Mouse (Mus musculus) embryonic facial prominence, embryonic 14.5 days (tissue): ENCODE measurements around the gene Per1. TPM values are rescaled to one million over a fixed set of nuclear protein-coding genes. Genes with fewer than 3 reads are reported as not detected.

Source experiments
- ATAC-seq: fragments of 200-750 bp; cut with Nextera tagmentation; 2 replicates; pipeline ENCODE4 v1.8.0; 2017; ENCODE audit warnings: low read depth, moderate number of reproducible peaks, moderate TSS enrichment
- DNase-seq: peaks from one replicate; pipeline ENCODE4 v3.0.0-alpha.2; 2015; ENCODE audit warnings: low spot score
- H3K27ac ChIP-seq: fragments of 300-500 bp; sonication (generic); replicated peaks from 2 replicates; pipeline ENCODE4 v1.5.1; 2014; ENCODE audit warnings: low read depth, mild to moderate bottlenecking, low read length, moderate library complexity
- H3K27me3 ChIP-seq: fragments of 300-500 bp; sonication (generic); replicated peaks from 2 replicates; pipeline ENCODE4 v1.6.1; 2014; ENCODE audit warnings: low read length; ENCODE audit not compliant: control insufficient read depth, insufficient read depth
- H3K36me3 ChIP-seq: fragments of 300-500 bp; sonication (generic); 2 replicates; pipeline ENCODE4 v1.6.1; 2014; ENCODE audit warnings: low read length, mixed read lengths; ENCODE audit not compliant: control insufficient read depth, insufficient read depth
- H3K4me1 ChIP-seq: fragments of 300-500 bp; sonication (generic); 2 replicates; pipeline ENCODE4 v1.6.1; 2014; ENCODE audit warnings: antibody characterized with exemption, low read length; ENCODE audit not compliant: control insufficient read depth, insufficient read depth
- H3K4me2 ChIP-seq: fragments of 300-500 bp; sonication (generic); 2 replicates; pipeline ENCODE4 v1.6.1; 2014; ENCODE audit warnings: low read depth, mild to moderate bottlenecking, low read length, moderate library complexity, mixed read lengths
- H3K4me3 ChIP-seq: fragments of 300-500 bp; sonication (generic); 2 replicates; pipeline ENCODE4 v1.5.1; 2014; ENCODE audit warnings: low read depth, mild to moderate bottlenecking, low read length
- H3K9ac ChIP-seq: fragments of 300-500 bp; sonication (generic); 2 replicates; pipeline ENCODE4 v1.6.1; 2014; ENCODE audit warnings: low read depth, mild to moderate bottlenecking, low read length, moderate library complexity, mixed read lengths
- H3K9me3 ChIP-seq: fragments of 300-500 bp; sonication (generic); 2 replicates; pipeline ENCODE4 v1.6.1; 2016; ENCODE audit warnings: low read length; ENCODE audit not compliant: control insufficient read depth
- WGBS: fragments of 180-500 bp; shearing (Covaris S2); extraction: QIAGEN DNeasy Blood & Tissue Kit; methylation state at CpG from one replicate; pipeline ENCODE4 v1.1.7; 2014; 5-methylcytosine and 5-hydroxymethylcytosine counted together
- polyA plus RNA-seq: library from polyadenylated mRNA; unstranded; fragments of >200 nt; fragmentation: Nextera tagmentation; extraction: Ambion mirVana; gene quantifications from 2 replicates; pipeline ENCODE4 v1.2.1, GENCODE M21; 2014

The Per1 gene
- polyA plus RNA-seq, 1 experiment from 2014 or later: 28.2 TPM

- peaks cover 55% of the 10 kb centered on the region for H3K36me3 ChIP-seq
- 76% methylated on average over 12 of the region's 13 CpGs for WGBS
- H3K27ac ChIP-seq: 0 out of 2 replicates have a peak overlapping the region, but pooled peaks have one; percentile 35
- H3K4me3 ChIP-seq: no peak overlapping the region
- H3K4me1 ChIP-seq: peaks cover 10% of the 10 kb centered on the region; the same call in 1 of the 2 replicates
- ATAC-seq (no peak), DNase-seq (no peak)
- no peaks in the 10 kb centered on the region for H3K27me3 ChIP-seq
- H3K4me2 ChIP-seq: no peak overlapping the region
- H3K9ac ChIP-seq: no peak overlapping the region
- no peaks in the 10 kb centered on the region for H3K9me3 ChIP-seq
These were observed 14.2 kb downstream of the Per1 start for GRCm38 (mm10) chr11:69109032-69109900.

- H3K4me3 ChIP-seq: peak overlapping the region; percentile 47
- peak overlapping the region; percentile 54 for H3K4me2 ChIP-seq
- no peaks in the 10 kb centered on the region for H3K9me3 ChIP-seq
- peak; percentile 84 for ATAC-seq
- peak overlapping the region; percentile 61 for H3K9ac ChIP-seq
- 2% methylated on average over 30 of the region's 30 CpGs for WGBS
- H3K4me1 ChIP-seq: peaks cover 10% of the 10 kb centered on the region; the same call in 1 of the 2 replicates
- peak; percentile 92 for DNase-seq
- peaks cover 43% of the 10 kb centered on the region for H3K36me3 ChIP-seq
- H3K27ac ChIP-seq: peak overlapping the region; percentile 35; the same call in 1 of the 2 replicates
- H3K27me3 ChIP-seq: no peaks in the 10 kb centered on the region
These were observed 15.5 kb downstream of the Per1 start for GRCm38 (mm10) chr11:69110319-69111046.

GRCm38 (mm10) chr11:69111051-69111810, 16.2 kb downstream of the Per1 start:
- Histone ChIP-seq H3K4me2 (peak overlapping the region; percentile 54), H3K9me3 (no peaks in the 10 kb centered on the region), H3K36me3 (peaks cover 35% of the 10 kb centered on the region), H3K27me3 (no peaks in the 10 kb centered on the region), H3K9ac (peak overlapping the region; percentile 61), H3K4me3 (peak overlapping the region; percentile 47), H3K4me1 (peaks cover 10% of the 10 kb centered on the region; the same call in 1 of the 2 replicates), H3K27ac (peak overlapping the region; percentile 12; the same call in 1 of the 2 replicates)
- DNase-seq: no peak
- ATAC-seq: 0 out of 2 replicates have a peak, but pooled peaks have one; percentile 10
- WGBS: 3% methylated on average over 21 of the region's 21 CpGs

GRCm38 (mm10) chr11:69111865-69112264, 16.8 kb downstream of the Per1 start:
- DNase-seq (no peak), ATAC-seq (no peak)
- WGBS: 57% methylated on average over 4 of the region's 4 CpGs
- H3K4me3 ChIP-seq: no peak overlapping the region; the same call in 1 of the 2 replicates
- peaks cover 29% of the 10 kb centered on the region for H3K36me3 ChIP-seq
- H3K4me1 ChIP-seq: peaks cover 10% of the 10 kb centered on the region; the same call in 1 of the 2 replicates
- no peak overlapping the region for H3K27ac ChIP-seq
- no peak overlapping the region for H3K9ac ChIP-seq
- H3K4me2 ChIP-seq: peak overlapping the region; percentile 54
- H3K27me3 ChIP-seq: no peaks in the 10 kb centered on the region
- H3K9me3 ChIP-seq: no peaks in the 10 kb centered on the region

- H3K9me3 ChIP-seq: no peaks in the 10 kb centered on the region
- H3K9ac ChIP-seq: no peak overlapping the region
- peaks cover 7% of the 10 kb centered on the region for H3K36me3 ChIP-seq
- 70% methylated on average over 3 of the region's 3 CpGs for WGBS
- no peak overlapping the region for H3K27ac ChIP-seq
- H3K27me3 ChIP-seq: no peaks in the 10 kb centered on the region
- no peak overlapping the region for H3K4me2 ChIP-seq
- ATAC-seq: no peak
- H3K4me1 ChIP-seq: peaks cover 12% of the 10 kb centered on the region
- no peak for DNase-seq
- H3K4me3 ChIP-seq: no peak overlapping the region
These were observed 19.0 kb downstream of the Per1 start for GRCm38 (mm10) chr11:69114018-69114417.

- ATAC-seq: no peak
- H3K27me3 ChIP-seq: no peaks in the 10 kb centered on the region
These were observed 19.6 kb downstream of the Per1 start for GRCm38 (mm10) chr11:69114621-69115020.

GRCm38 (mm10) chr11:69116843-69117242, 21.8 kb downstream of the Per1 start:
- no peak for DNase-seq
- 57% methylated on average over 5 of the region's 5 CpGs for WGBS
- H3K4me1 ChIP-seq: peaks cover 28% of the 10 kb centered on the region
- H3K36me3 ChIP-seq: no peaks in the 10 kb centered on the region
- H3K9ac ChIP-seq: no peak overlapping the region
- no peak overlapping the region for H3K27ac ChIP-seq
- H3K27me3 ChIP-seq: no peaks in the 10 kb centered on the region
- no peak overlapping the region for H3K4me3 ChIP-seq
- no peaks in the 10 kb centered on the region for H3K9me3 ChIP-seq
- ATAC-seq: no peak
- H3K4me2 ChIP-seq: peak overlapping the region; percentile 99

More at GRCm38 (mm10) chr11:69114621-69115020, 19.6 kb downstream of the Per1 start:
- no peak overlapping the region for H3K4me3 ChIP-seq
- 80% methylated on average over 3 of the region's 3 CpGs for WGBS
- H3K4me1 ChIP-seq: peaks cover 18% of the 10 kb centered on the region
- no peak for DNase-seq
- no peak overlapping the region for H3K4me2 ChIP-seq
- no peak overlapping the region for H3K9ac ChIP-seq
- H3K36me3 ChIP-seq: peaks cover 1% of the 10 kb centered on the region
- no peaks in the 10 kb centered on the region for H3K9me3 ChIP-seq
- H3K27ac ChIP-seq: no peak overlapping the region
